Mouse (Mus musculus) spleen, adult 12 weeks (tissue): Measurements from ENCODE around the gene Gm48552.

Experiments used
- DNase-seq: peaks from one replicate; pipeline ENCODE4 v3.0.0; 2022; ENCODE audit warnings: low spot score

The Gm48552 gene

GRCm38 (mm10) chr10:81406504-81407440 is 18.0 kb downstream of the Gm48552 start:
- no peak for DNase-seq

- DNase-seq, result peak; percentile 60
Measured at GRCm38 (mm10) chr10:81407539-81408423, 19.0 kb downstream of the Gm48552 start.

- DNase-seq, result no peak
Measured at GRCm38 (mm10) chr10:81408424-81408729, 19.6 kb downstream of the Gm48552 start.

GRCm38 (mm10) chr10:81408871-81409291 is 20.1 kb downstream of the Gm48552 start:
- DNase-seq, result peak; percentile 74

GRCm38 (mm10) chr10:81409330-81409729 is 20.5 kb downstream of the Gm48552 start:
- DNase-seq, result no peak

GRCm38 (mm10) chr10:81410350-81410749 is 21.5 kb downstream of the Gm48552 start:
- DNase-seq, result no peak

GRCm38 (mm10) chr10:81410981-81411380 is 22.2 kb downstream of the Gm48552 start:
- no peak for DNase-seq

GRCm38 (mm10) chr10:81411471-81412400 is 22.9 kb downstream of the Gm48552 start:
- DNase-seq, result no peak

- DNase-seq, result no peak
Measured at GRCm38 (mm10) chr10:81412586-81413309, 23.9 kb downstream of the Gm48552 start.

- no peak for DNase-seq
Measured at GRCm38 (mm10) chr10:81413310-81414261, 24.8 kb downstream of the Gm48552 start.

- no peak for DNase-seq
Measured at GRCm38 (mm10) chr10:81414682-81415081, 25.9 kb downstream of the Gm48552 start.

GRCm38 (mm10) chr10:81415146-81415545 is 26.3 kb downstream of the Gm48552 start:
- no peak for DNase-seq

GRCm38 (mm10) chr10:81415549-81416310 is 26.9 kb downstream of the Gm48552 start:
- no peak for DNase-seq

GRCm38 (mm10) chr10:81416581-81417226 is 27.9 kb downstream of the Gm48552 start:
- no peak for DNase-seq

GRCm38 (mm10) chr10:81417227-81418215 is 28.7 kb downstream of the Gm48552 start:
- no peak for DNase-seq

- no peak for DNase-seq
Measured at GRCm38 (mm10) chr10:81418216-81419070, 29.6 kb downstream of the Gm48552 start.
